Mouse (Mus musculus): ENCODE data around the gene Gpr82. TPM values are rescaled to one million over a fixed set of nuclear protein-coding genes. Genes with fewer than 3 reads are reported as not detected.

Gene Gpr82
- polyA plus RNA-seq, 1 experiment from 2014 or later: 0.29 TPM

DNA sequence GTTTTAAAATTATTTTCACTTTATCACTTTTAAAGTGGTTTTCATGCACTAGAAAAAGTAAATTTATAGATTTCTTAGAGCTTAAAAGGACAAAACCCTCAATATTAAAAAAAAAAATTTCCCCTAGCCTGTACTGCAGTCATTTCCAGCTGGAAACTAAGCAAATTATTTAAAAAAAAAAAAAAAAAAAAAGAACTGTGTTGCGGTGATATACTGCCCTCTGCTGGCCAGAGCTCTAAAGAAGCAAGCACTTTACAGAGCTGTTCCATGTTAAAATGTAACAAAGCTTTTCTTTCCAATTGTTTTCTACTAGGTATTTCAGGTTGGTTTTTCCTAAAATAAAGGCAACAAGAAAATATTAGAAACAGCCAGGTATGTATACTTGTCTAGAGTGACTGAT, 4.4 kb upstream of the Gpr82 start:
- peak; percentile 60 for DNase-seq (ENCODE audit: low spot score)
- 8% methylated on average over 1 of the region's 1 CpGs for WGBS
- no peak overlapping the region for H3K4me2 ChIP-seq (ENCODE audit: low read length)
- H3K27me3 ChIP-seq (ENCODE audit: insufficient read depth, low read length): no peaks in the 10 kb centered on the region
- no peaks in the 10 kb centered on the region for H3K4me1 ChIP-seq (replicated peaks; ENCODE audit: insufficient read depth, low read length)
- H3K27ac ChIP-seq: no peak overlapping the region
- H3K9me3 ChIP-seq (replicated peaks; ENCODE audit: low read length): no peaks in the 10 kb centered on the region
- H3K9ac ChIP-seq (ENCODE audit: low read depth, low read length): no peak overlapping the region
- peak; percentile 70 for TF ChIP-seq CTCF (IDR thresholded peaks at IDR 0.05; ENCODE audit: low read depth)
- ATAC-seq (replicated peaks; ENCODE audit: low FRiP score, low read depth): no peak
- no peak overlapping the region for H3K4me3 ChIP-seq (replicated peaks; ENCODE audit: low read depth, low read length)
- no peaks in the 10 kb centered on the region for H3K36me3 ChIP-seq (ENCODE audit: insufficient read depth, low read length)

DNA sequence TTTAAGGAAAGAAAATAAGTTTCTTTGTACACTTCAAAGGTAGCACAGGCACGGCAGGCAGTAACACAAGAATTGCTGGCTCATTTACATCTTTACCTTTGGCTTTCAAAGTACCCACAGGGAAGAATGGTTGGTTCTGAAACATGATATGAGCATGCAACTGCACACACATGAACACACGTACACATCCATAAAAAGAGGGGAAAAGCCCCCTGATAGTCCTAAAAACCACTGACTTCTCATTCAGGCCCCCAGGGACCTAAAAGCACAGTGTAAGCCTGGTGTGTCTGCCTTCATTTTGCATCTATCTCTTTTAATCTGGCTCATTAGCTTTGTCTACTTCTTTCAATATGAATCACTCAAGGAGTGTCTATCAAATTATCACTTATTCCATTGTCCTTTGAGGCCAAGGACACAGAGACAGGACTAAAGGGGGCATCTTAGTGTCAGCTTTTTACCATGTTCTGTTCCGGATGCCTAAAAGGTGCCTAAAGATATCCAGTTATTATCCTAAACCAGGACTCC, 2.5 kb upstream of the Gpr82 start:
- no peak for ATAC-seq (replicated peaks; ENCODE audit: low FRiP score, low read depth)
- WGBS: 67% methylated on average over 3 of the region's 3 CpGs
- Histone ChIP-seq H3K4me2 (ENCODE audit: low read length) (no peak overlapping the region), H3K27ac (no peak overlapping the region), H3K9me3 (replicated peaks; ENCODE audit: low read length) (no peaks in the 10 kb centered on the region), H3K4me3 (replicated peaks; ENCODE audit: low read depth, low read length) (no peak overlapping the region), H3K36me3 (ENCODE audit: insufficient read depth, low read length) (no peaks in the 10 kb centered on the region), H3K27me3 (ENCODE audit: insufficient read depth, low read length) (no peaks in the 10 kb centered on the region), H3K4me1 (replicated peaks; ENCODE audit: insufficient read depth, low read length) (no peaks in the 10 kb centered on the region), H3K9ac (ENCODE audit: low read depth, low read length) (no peak overlapping the region)
- no peak for DNase-seq (ENCODE audit: low spot score)
- TF ChIP-seq CTCF (IDR thresholded peaks at IDR 0.05; ENCODE audit: low read depth): no peak

DNA sequence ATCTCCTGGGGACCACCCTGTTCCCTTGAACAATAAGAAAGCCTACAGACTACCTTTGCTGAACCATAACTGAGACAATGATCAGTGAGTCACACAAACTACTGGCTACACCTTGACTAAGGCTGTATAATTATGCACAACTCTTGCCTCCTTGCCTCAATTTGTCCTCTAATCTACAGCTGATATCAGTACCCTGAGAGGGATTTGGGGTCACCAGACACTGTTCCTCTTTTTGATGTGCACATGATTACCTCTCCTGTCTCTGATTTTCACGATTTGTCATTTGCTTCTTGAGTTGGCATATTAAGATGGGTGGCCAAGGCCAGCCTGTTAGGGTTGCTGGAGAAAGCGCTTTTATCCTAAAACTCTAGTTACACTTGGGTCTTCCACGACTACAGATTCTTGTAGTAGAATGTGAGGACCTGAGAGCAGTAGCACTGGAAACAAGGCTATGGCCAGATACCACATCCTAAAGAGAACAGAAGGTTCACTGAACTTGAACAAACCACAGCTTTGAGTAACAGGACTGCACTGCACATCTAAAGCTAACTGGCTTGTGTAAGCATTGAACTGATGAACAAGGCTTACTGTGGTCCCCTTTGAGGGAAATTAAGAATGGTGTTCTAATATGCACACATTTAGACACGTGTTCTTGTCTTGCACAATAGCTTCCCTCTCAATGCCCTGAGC, 1.8 kb upstream of the Gpr82 start:
- Histone ChIP-seq H3K9ac (ENCODE audit: low read depth, low read length) (no peak overlapping the region), H3K36me3 (ENCODE audit: insufficient read depth, low read length) (no peaks in the 10 kb centered on the region), H3K9me3 (replicated peaks; ENCODE audit: low read length) (no peaks in the 10 kb centered on the region), H3K27me3 (ENCODE audit: insufficient read depth, low read length) (no peaks in the 10 kb centered on the region), H3K4me1 (replicated peaks; ENCODE audit: insufficient read depth, low read length) (no peaks in the 10 kb centered on the region), H3K4me2 (ENCODE audit: low read length) (no peak overlapping the region), H3K4me3 (replicated peaks; ENCODE audit: low read depth, low read length) (no peak overlapping the region), H3K27ac (no peak overlapping the region)
- DNase-seq (ENCODE audit: low spot score): no peak
- WGBS: 76% methylated on average over 4 of the region's 4 CpGs
- no peak for TF ChIP-seq CTCF (IDR thresholded peaks at IDR 0.05; ENCODE audit: low read depth)
- ATAC-seq (replicated peaks; ENCODE audit: low FRiP score, low read depth): no peak

- no peaks in the 10 kb centered on the region for H3K27me3 ChIP-seq (ENCODE audit: insufficient read depth, low read length)
- no peak overlapping the region for H3K27ac ChIP-seq
- H3K4me2 ChIP-seq (ENCODE audit: low read length): no peak overlapping the region
- DNase-seq (ENCODE audit: low spot score) (no peak), ATAC-seq (replicated peaks; ENCODE audit: low FRiP score, low read depth) (no peak)
- no peaks in the 10 kb centered on the region for H3K9me3 ChIP-seq (replicated peaks; ENCODE audit: low read length)
- H3K9ac ChIP-seq (ENCODE audit: low read depth, low read length): no peak overlapping the region
- WGBS: 77% methylated on average over 5 of the region's 5 CpGs
- H3K4me3 ChIP-seq (replicated peaks; ENCODE audit: low read depth, low read length): no peak overlapping the region
- no peaks in the 10 kb centered on the region for H3K4me1 ChIP-seq (replicated peaks; ENCODE audit: insufficient read depth, low read length)
- no peak for TF ChIP-seq CTCF (IDR thresholded peaks at IDR 0.05; ENCODE audit: low read depth)
- no peaks in the 10 kb centered on the region for H3K36me3 ChIP-seq (ENCODE audit: insufficient read depth, low read length)
Measured at GRCm38 (mm10) chrX:13668867-13669266, 7.7 kb downstream of the Gpr82 start.

DNA sequence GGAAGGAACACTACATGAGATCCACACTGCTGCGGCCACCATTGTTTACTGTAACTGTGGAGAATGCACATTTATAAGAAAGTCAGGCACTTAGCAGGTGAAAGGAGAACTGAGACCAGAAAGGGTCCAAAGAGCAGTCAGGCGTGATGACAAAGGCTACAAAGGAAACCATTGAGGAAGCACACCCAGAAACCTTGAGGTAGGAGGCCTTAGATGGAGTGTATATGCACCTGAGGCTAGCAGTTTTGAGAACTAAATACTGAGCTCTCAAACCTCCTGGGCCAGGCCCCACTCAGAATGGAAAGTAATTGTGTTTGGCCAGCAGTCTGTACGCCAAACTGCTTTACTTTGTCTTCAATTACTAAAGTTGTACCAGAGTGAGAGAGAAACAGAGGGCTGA, 9.2 kb downstream of the Gpr82 start:
- Histone ChIP-seq H3K27me3 (ENCODE audit: insufficient read depth, low read length) (no peaks in the 10 kb centered on the region), H3K4me1 (replicated peaks; ENCODE audit: insufficient read depth, low read length) (no peaks in the 10 kb centered on the region), H3K36me3 (ENCODE audit: insufficient read depth, low read length) (no peaks in the 10 kb centered on the region), H3K4me2 (ENCODE audit: low read length) (no peak overlapping the region), H3K27ac (no peak overlapping the region), H3K4me3 (replicated peaks; ENCODE audit: low read depth, low read length) (no peak overlapping the region), H3K9ac (ENCODE audit: low read depth, low read length) (no peak overlapping the region), H3K9me3 (replicated peaks; ENCODE audit: low read length) (no peaks in the 10 kb centered on the region)
- ATAC-seq (replicated peaks; ENCODE audit: low FRiP score, low read depth): no peak
- DNase-seq (ENCODE audit: low spot score): no peak
- no peak for TF ChIP-seq CTCF (IDR thresholded peaks at IDR 0.05; ENCODE audit: low read depth)
- 77% methylated on average over 3 of the region's 3 CpGs for WGBS

GRCm38 (mm10) chrX:13673001-13673400, 11.8 kb downstream of the Gpr82 start:
- no peaks in the 10 kb centered on the region for H3K4me1 ChIP-seq (replicated peaks; ENCODE audit: insufficient read depth, low read length)
- DNase-seq (ENCODE audit: low spot score) (no peak), ATAC-seq (replicated peaks; ENCODE audit: low FRiP score, low read depth) (no peak)
- WGBS: 81% methylated on average over 3 of the region's 3 CpGs
- H3K4me3 ChIP-seq (replicated peaks; ENCODE audit: low read depth, low read length): no peak overlapping the region
- H3K27me3 ChIP-seq (ENCODE audit: insufficient read depth, low read length): no peaks in the 10 kb centered on the region
- no peak overlapping the region for H3K27ac ChIP-seq
- H3K9ac ChIP-seq (ENCODE audit: low read depth, low read length): no peak overlapping the region
- H3K36me3 ChIP-seq (ENCODE audit: insufficient read depth, low read length): no peaks in the 10 kb centered on the region
- no peak overlapping the region for H3K4me2 ChIP-seq (ENCODE audit: low read length)
- no peak for TF ChIP-seq CTCF (IDR thresholded peaks at IDR 0.05; ENCODE audit: low read depth)
- H3K9me3 ChIP-seq (replicated peaks; ENCODE audit: low read length): no peaks in the 10 kb centered on the region

- ATAC-seq (replicated peaks; ENCODE audit: low FRiP score, low read depth) (no peak), DNase-seq (ENCODE audit: low spot score) (no peak)
- no peak overlapping the region for H3K27ac ChIP-seq
- H3K9ac ChIP-seq (ENCODE audit: low read depth, low read length): no peak overlapping the region
- no peaks in the 10 kb centered on the region for H3K27me3 ChIP-seq (ENCODE audit: insufficient read depth, low read length)
- H3K36me3 ChIP-seq (ENCODE audit: insufficient read depth, low read length): no peaks in the 10 kb centered on the region
- WGBS: 91% methylated on average over 3 of the region's 3 CpGs
- H3K4me2 ChIP-seq (ENCODE audit: low read length): no peak overlapping the region
- no peaks in the 10 kb centered on the region for H3K4me1 ChIP-seq (replicated peaks; ENCODE audit: insufficient read depth, low read length)
- no peak for TF ChIP-seq CTCF (IDR thresholded peaks at IDR 0.05; ENCODE audit: low read depth)
- no peak overlapping the region for H3K4me3 ChIP-seq (replicated peaks; ENCODE audit: low read depth, low read length)
- H3K9me3 ChIP-seq (replicated peaks; ENCODE audit: low read length): no peaks in the 10 kb centered on the region
Measured at GRCm38 (mm10) chrX:13681748-13682147, 20.6 kb downstream of the Gpr82 start.
